Mouse (Mus musculus) neural tube, embryonic 13.5 days (tissue): Measurements from ENCODE around the gene Nanp. TPM values are rescaled to one million over a fixed set of nuclear protein-coding genes. Genes with fewer than 3 reads are reported as not detected.

Source experiments
- ATAC-seq: fragments of 200-750 bp; cut with Nextera tagmentation; 2 replicates; pipeline ENCODE4 v1.8.0; 2017; ENCODE audit warnings: low read depth, mild to moderate bottlenecking, moderate TSS enrichment, moderate library complexity
- H3K27ac ChIP-seq: fragments of 300-500 bp; sonication (generic); replicated peaks from 2 replicates; pipeline ENCODE4 v1.5.1; 2015; ENCODE audit warnings: moderate library complexity, mild to moderate bottlenecking, inconsistent platforms
- H3K27me3 ChIP-seq: fragments of 300-500 bp; sonication (generic); 2 replicates; pipeline ENCODE4 v1.6.1; 2015; ENCODE audit warnings: mild to moderate bottlenecking, inconsistent platforms
- H3K36me3 ChIP-seq: fragments of 300-500 bp; sonication (generic); 2 replicates; pipeline ENCODE4 v1.6.1; 2015; ENCODE audit warnings: mild to moderate bottlenecking, inconsistent platforms
- H3K4me1 ChIP-seq: fragments of 300-500 bp; sonication (generic); replicated peaks from 2 replicates; pipeline ENCODE4 v1.6.1; 2015; ENCODE audit warnings: inconsistent platforms
- H3K4me2 ChIP-seq: fragments of 300-500 bp; sonication (generic); 2 replicates; pipeline ENCODE4 v1.6.1; 2015; ENCODE audit warnings: inconsistent platforms, mild to moderate bottlenecking, moderate library complexity
- H3K4me3 ChIP-seq: fragments of 300-500 bp; sonication (generic); 2 replicates; pipeline ENCODE4 v1.5.1; 2015; ENCODE audit warnings: mild to moderate bottlenecking, inconsistent platforms
- H3K9ac ChIP-seq: fragments of 300-500 bp; sonication (generic); 2 replicates; pipeline ENCODE4 v1.6.1; 2015; ENCODE audit warnings: moderate library complexity, mild to moderate bottlenecking, inconsistent platforms
- H3K9me3 ChIP-seq: fragments of 300-500 bp; sonication (generic); 2 replicates; pipeline ENCODE4 v1.6.1; 2016; ENCODE audit warnings: inconsistent platforms
- WGBS: fragments of 180-500 bp; shearing (Covaris S2); methylation state at CpG from one replicate; pipeline ENCODE4 v1.1.7; 2015; 5-methylcytosine and 5-hydroxymethylcytosine counted together
- polyA plus RNA-seq: library from polyadenylated mRNA; unstranded; fragments of >200 nt; fragmentation: Nextera tagmentation; extraction: Ambion mirVana; gene quantifications from 2 replicates; pipeline ENCODE4 v1.2.1, GENCODE M21; 2015

The Nanp gene
- polyA plus RNA-seq, 1 experiment from 2014 or later = 29.5 TPM

DNA sequence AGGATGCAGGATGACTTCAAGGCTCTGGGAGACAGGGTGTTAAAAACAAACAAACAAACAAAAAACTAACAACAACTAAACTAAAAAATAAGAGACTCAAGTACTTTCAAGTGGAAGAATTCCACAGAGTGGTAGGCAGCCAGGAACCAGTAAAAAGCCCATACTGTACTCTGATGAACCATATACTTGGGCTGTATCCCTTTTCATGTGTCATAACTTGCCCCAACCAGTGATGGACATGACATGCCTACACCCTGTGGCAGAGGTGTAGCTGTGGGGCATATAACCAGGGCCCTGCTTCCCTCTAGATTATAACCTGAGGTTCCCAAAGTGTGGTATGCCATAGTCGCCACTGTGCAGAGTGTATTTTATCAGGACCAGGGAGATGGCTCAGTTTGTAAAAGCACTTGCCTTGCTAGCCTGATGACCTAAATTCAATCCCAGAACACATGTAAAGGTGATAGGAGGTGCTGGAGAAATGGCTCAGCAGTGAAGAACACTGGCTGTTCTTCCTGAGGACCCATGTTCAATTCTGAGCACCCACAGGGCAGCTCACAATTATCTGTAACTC lies 29.6 kb downstream of the Nanp start:
- Histone ChIP-seq H3K36me3 (no peaks in the 10 kb centered on the region), H3K27ac (no peak overlapping the region)
- WGBS = 88% methylated on average over 1 of the region's 1 CpGs

DNA sequence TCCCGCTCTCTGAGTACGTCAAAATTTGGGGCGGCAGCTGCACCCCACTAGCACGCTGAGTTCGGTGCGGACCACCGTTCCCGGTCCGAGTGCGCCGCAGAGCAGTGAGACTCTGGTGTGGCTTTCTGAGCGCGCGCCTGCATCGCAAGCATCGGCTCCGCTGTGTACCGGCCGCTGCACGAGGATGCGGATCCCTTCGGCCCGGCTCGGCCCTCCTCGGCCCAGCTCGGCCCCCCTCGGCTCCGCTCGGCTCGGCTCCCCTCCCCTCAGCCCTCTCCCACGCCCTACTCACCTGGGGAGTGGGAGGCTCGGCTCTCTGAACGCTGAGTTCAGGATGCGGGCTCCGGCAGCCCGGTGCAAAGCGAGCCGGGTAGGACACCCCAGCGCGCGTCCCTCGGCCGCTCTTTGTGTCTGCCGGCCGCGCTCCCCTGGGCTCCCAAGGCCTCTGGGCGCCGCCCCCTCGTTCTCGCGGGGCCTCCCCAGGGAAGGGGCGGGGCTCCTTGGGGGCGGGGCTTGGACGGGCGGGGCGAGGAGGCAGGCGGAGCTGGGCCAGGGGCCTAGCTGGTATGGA lies 30.2 kb downstream of the Nanp start:
- Histone ChIP-seq H3K4me3 (peak overlapping the region; percentile 75), H3K4me2 (peak overlapping the region; percentile 93), H3K9ac (peak overlapping the region; percentile 87), H3K36me3 (no peaks in the 10 kb centered on the region), H3K4me1 (peaks cover 21% of the 10 kb centered on the region), H3K27ac (peak overlapping the region; percentile 75), H3K9me3 (no peaks in the 10 kb centered on the region), H3K27me3 (no peaks in the 10 kb centered on the region)
- peak; percentile 99 for ATAC-seq
- WGBS = under 1% methylated on average over 57 of the region's 57 CpGs

More for the DNA sequence above, 29.6 kb downstream of the Nanp start:
- Histone ChIP-seq H3K9me3 (no peaks in the 10 kb centered on the region), H3K4me1 (peaks cover 21% of the 10 kb centered on the region), H3K27me3 (no peaks in the 10 kb centered on the region), H3K4me3 (peak overlapping the region; percentile 75), H3K9ac (peak overlapping the region; percentile 87), H3K4me2 (peak overlapping the region; percentile 93)
- peak; percentile 65 for ATAC-seq

DNA sequence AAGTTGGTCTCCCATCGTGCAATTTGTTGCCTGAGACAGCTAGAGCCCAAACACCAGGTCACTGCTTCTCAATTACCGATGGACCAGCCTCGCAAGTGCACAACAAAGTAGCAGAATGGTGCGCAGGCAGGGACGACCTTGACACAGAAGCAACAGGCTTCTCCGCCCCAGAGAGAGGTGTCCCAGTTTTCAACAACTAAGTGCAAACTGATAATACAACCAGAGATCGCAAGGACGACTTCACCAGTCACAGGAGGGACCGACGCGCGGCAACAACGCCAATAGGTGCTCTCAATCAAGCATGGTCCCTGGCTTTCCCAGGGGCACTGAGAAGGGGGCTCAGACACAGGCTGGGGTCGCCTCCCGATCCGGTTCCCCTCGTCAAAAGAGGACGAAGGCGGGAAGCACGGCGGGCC lies 30.7 kb downstream of the Nanp start:
- H3K4me1 ChIP-seq = peaks cover 21% of the 10 kb centered on the region
- peak overlapping the region; percentile 93 for H3K4me2 ChIP-seq
- peak; percentile 73 for ATAC-seq
- H3K4me3 ChIP-seq = peak overlapping the region; percentile 75
- no peaks in the 10 kb centered on the region for H3K27me3 ChIP-seq
- H3K9ac ChIP-seq = peak overlapping the region; percentile 87
- WGBS = under 1% methylated on average over 21 of the region's 21 CpGs
- no peaks in the 10 kb centered on the region for H3K36me3 ChIP-seq
- H3K27ac ChIP-seq = peak overlapping the region; percentile 75; the same call in 1 of the 2 replicates
- no peaks in the 10 kb centered on the region for H3K9me3 ChIP-seq

DNA sequence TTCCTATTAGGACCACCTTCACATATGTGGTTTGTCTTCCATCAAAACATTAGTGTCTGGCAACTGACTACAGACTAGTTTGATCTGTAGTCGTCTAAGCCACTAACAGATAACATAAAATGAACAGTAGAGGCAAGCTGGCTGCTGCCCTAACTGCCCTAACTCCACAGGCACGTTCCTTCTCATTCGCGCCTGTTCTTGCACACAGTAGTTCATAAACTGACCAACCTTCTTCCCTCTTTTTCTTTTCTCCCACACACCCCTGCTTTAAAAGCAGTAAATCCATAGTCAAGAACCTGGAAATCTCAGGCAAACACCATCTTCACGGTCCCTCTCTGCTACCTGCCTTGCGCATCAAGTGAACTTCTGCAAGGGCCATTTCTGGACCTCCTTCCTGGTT lies 31.2 kb downstream of the Nanp start:
- peak overlapping the region; percentile 75 for H3K4me3 ChIP-seq
- H3K9me3 ChIP-seq = no peaks in the 10 kb centered on the region
- no peaks in the 10 kb centered on the region for H3K36me3 ChIP-seq
- H3K4me1 ChIP-seq = peaks cover 21% of the 10 kb centered on the region
- H3K27ac ChIP-seq = no peak overlapping the region
- H3K27me3 ChIP-seq = no peaks in the 10 kb centered on the region
- WGBS = 44% methylated on average over 6 of the region's 6 CpGs
- no peak for ATAC-seq
- H3K4me2 ChIP-seq = peak overlapping the region; percentile 93
- H3K9ac ChIP-seq = peak overlapping the region; percentile 87

DNA sequence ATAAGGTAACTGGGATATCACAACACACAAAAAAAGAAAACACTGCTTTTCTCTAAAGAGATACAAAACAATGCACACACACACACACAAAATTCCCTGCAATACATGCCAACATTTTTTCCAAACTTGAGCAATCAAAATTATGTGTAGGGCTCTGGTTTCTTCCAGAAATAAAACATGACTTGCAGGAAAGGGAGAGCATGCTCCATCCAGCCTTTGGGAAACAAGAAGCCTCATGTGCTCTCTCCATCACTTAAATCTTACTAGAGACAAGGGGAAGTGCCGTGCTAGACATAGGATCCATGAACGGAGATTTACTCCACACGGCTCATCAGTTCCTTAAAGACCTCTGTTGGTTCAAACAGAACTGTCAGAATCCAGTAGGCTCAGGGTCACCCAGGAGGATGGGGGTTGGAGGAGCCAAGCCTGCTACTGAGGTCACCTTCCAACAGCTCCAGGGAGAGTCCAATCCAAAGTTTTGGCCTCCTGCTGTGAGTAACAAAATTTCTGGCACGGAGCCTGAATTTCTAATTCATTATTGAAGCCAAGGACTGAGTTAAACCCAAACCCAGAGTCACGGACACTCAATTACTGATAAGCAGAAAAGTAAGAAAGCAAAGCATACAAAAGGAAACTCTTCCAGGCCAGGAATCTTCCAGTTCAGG lies 32.8 kb downstream of the Nanp start:
- no peak overlapping the region for H3K27ac ChIP-seq
- 68% methylated on average over 5 of the region's 5 CpGs for WGBS
- no peak for ATAC-seq

DNA sequence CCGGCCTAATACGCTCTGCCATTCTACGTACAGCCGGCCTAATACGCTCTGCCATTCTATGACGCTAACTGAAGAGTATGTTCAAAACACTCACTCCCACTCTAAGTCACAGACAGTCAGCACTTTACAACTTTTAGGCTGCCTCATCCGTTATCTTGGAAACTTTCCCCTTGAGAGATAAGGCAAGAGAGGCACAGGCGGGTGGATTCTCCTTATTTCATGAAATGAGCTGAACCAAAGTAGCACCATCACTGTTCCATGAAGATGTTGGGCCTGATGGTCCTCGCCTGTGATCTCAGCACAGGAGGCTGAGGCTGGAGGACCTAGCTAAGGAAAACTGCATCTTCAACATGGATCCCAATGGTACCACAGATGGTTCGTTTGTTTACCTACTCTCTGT lies 34.8 kb downstream of the Nanp start:
- ATAC-seq = no peak

More for the DNA sequence above, 32.8 kb downstream of the Nanp start:
- Histone ChIP-seq H3K27me3 (no peaks in the 10 kb centered on the region), H3K4me2 (no peak overlapping the region), H3K4me1 (peaks cover 21% of the 10 kb centered on the region), H3K9me3 (no peaks in the 10 kb centered on the region), H3K9ac (no peak overlapping the region), H3K4me3 (no peak overlapping the region), H3K36me3 (no peaks in the 10 kb centered on the region)

DNA sequence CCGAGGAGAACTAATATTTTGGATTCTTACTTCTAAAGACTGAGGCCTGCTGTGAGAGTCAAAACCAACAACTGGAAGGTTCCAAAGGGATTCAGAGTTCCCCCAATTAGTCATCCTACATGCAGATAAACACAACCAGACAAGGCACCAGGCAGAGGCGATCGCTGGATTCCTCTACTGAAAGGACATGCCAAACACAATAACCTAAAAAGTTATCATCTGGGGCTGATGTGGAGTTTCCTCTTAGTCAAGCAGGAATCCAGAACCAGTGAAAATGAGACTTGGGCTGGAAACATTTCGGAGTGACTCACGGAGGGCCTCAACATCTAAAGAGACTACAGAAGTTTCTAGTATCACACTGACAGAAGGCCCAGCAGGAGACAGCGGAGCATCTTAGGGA lies 35.4 kb downstream of the Nanp start:
- Histone ChIP-seq H3K27me3 (no peaks in the 10 kb centered on the region), H3K9me3 (no peaks in the 10 kb centered on the region), H3K4me1 (peaks cover 23% of the 10 kb centered on the region), H3K36me3 (no peaks in the 10 kb centered on the region), H3K9ac (no peak overlapping the region), H3K27ac (no peak overlapping the region), H3K4me2 (no peak overlapping the region), H3K4me3 (no peak overlapping the region)
- no peak for ATAC-seq
- 82% methylated on average over 6 of the region's 6 CpGs for WGBS

More for the DNA sequence above, 34.8 kb downstream of the Nanp start:
- H3K9ac ChIP-seq = no peak overlapping the region
- no peaks in the 10 kb centered on the region for H3K27me3 ChIP-seq
- WGBS = 93% methylated on average over 10 of the region's 10 CpGs
- H3K4me2 ChIP-seq = no peak overlapping the region
- no peaks in the 10 kb centered on the region for H3K9me3 ChIP-seq
- H3K27ac ChIP-seq = no peak overlapping the region
- H3K36me3 ChIP-seq = no peaks in the 10 kb centered on the region
- H3K4me3 ChIP-seq = no peak overlapping the region
- peaks cover 19% of the 10 kb centered on the region for H3K4me1 ChIP-seq

DNA sequence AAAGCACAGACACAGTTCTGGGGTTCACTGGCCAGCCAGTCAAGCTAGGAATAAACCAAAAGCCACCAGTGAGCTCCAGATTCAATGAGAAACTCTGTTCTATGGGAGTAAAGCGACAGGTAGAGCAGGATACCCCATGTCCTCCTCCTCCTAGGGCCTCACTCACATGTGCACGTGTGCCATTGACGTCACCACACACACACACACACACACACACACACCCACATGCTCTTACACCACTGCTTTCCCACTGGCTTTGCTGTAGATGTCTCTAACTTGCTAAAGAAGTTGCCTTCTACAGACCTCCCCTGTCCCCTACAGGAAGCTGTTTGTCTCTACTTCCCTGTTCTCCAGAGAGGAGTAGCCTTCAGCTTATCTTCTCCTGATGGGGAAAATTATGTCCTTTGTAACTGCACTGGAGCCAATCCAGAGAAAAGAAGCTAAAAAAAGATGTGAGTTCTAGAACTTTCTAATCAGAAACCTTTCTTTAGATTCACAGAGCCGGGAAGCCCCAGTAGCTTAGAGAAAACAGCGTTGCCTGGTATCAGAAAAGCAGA lies 37.5 kb downstream of the Nanp start:
- Histone ChIP-seq H3K9me3 (no peaks in the 10 kb centered on the region), H3K4me1 (peaks cover 23% of the 10 kb centered on the region), H3K4me2 (no peak overlapping the region), H3K27ac (no peak overlapping the region), H3K4me3 (no peak overlapping the region), H3K9ac (no peak overlapping the region), H3K27me3 (no peaks in the 10 kb centered on the region), H3K36me3 (no peaks in the 10 kb centered on the region)
- WGBS = 98% methylated on average over 5 of the region's 5 CpGs
- no peak for ATAC-seq

DNA sequence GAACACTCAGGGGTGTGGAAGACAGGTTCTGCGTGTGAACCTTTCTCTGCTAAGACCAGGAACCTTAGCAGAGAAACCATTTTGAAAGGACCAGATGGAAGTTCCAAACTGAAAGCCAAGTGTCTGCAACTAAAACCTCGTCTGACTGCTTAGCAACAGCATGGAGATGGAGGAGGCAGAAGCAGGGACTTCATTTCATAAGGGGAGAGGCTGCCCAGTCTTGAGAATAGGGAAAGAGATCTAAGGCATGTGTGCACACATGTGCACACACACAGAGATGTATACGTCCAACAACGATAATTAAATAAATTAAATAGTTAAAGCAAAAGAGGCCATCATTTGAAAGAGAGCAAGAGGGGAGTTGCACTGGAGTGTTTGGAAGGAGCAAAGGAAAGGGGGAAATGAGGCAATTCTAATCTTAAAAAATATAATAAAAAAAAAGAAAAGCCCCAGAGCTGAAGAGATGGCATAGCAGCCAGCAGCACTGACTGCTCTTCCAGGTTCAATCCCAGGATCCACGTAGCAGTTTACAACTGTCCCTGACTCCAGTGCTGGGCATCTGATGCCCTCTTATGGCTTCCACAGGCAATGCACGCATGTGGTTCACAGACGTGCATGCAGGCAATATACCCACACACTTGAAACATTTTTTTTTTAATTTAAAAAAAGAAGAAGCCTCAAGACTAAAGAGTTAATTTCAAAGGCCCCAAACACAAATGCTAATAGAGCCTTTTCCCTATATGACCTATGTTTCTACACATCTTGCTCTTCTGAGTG lies 38.6 kb downstream of the Nanp start:
- H3K4me1 ChIP-seq = peaks cover 23% of the 10 kb centered on the region
- WGBS = 46% methylated on average over 7 of the region's 7 CpGs
- H3K9ac ChIP-seq = no peak overlapping the region
- peak; percentile 77 for ATAC-seq
- H3K27ac ChIP-seq = no peak overlapping the region
- no peaks in the 10 kb centered on the region for H3K36me3 ChIP-seq
- H3K9me3 ChIP-seq = no peaks in the 10 kb centered on the region
- H3K4me3 ChIP-seq = no peak overlapping the region
- H3K4me2 ChIP-seq = no peak overlapping the region
- no peaks in the 10 kb centered on the region for H3K27me3 ChIP-seq

DNA sequence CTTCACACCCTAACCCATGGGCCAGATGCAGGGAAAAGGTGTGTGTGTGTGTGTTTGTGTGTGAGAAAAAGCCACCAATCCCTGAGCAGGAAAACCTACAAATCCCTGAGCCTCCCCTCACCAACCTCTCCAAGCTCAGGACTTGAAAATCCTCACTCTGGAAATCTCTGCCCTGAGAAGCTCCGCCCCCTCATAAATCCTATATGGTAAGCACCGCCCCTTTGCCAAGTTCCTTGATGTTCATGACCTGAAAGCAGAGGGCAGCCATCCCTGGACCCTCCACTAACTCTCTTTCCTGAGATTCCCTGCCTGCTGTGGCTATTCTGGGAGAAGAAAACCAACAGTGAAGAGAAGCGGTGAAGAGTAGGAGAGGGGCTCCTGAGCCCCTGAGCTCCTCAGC lies 40.2 kb downstream of the Nanp start:
- no peak for ATAC-seq
- Histone ChIP-seq H3K9me3 (no peaks in the 10 kb centered on the region), H3K9ac (no peak overlapping the region), H3K4me3 (no peak overlapping the region), H3K27me3 (no peaks in the 10 kb centered on the region), H3K36me3 (no peaks in the 10 kb centered on the region), H3K4me1 (peaks cover 23% of the 10 kb centered on the region), H3K27ac (no peak overlapping the region), H3K4me2 (no peak overlapping the region)
- WGBS = 32% methylated on average over 3 of the region's 3 CpGs

DNA sequence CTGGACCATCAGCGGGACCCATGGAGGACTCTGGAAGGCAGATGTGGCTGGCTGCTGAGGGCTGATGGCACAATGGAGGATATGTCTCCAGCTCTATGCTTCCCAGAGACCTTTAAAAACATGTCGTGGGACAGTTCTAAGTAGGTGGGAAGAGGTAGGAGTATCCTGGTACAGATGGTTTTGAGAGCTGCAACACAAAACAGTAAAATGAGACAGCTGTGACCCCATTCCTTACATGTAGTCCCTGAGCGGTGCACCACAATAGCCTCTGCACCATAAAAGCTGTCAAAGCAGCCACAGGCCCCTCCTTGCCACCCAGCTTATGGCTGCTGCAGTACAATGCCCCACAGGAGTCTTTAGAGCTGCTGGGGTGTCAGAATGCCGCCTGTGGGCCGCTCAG lies 41.6 kb downstream of the Nanp start:
- Histone ChIP-seq H3K4me3 (no peak overlapping the region), H3K36me3 (no peaks in the 10 kb centered on the region), H3K4me2 (no peak overlapping the region), H3K9ac (no peak overlapping the region), H3K9me3 (no peaks in the 10 kb centered on the region), H3K27me3 (no peaks in the 10 kb centered on the region), H3K27ac (no peak overlapping the region), H3K4me1 (peaks cover 23% of the 10 kb centered on the region)
- 18% methylated on average over 5 of the region's 5 CpGs for WGBS
- no peak for ATAC-seq

DNA sequence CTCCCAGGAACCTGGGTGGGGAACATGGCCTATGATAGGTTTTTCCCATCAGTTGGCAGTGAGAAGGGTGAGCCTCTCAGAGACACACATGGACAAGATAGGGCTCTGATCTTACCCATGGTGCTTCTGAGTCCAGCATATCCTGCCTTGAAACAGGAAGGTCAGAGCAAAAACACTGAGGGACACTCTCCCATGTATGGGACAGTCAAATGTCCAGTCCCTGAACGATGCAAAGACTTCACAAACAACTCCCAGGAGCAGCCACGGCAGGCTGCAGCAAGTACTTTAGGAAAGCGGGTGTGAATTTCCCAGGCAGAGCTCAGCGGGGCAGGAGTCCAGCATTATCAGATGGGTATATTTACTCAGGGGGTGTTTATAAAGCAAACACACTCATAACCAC lies 43.9 kb downstream of the Nanp start:
- H3K27me3 ChIP-seq = no peaks in the 10 kb centered on the region
- no peaks in the 10 kb centered on the region for H3K9me3 ChIP-seq
- 77% methylated on average over 4 of the region's 4 CpGs for WGBS
- no peak overlapping the region for H3K4me3 ChIP-seq
- no peak overlapping the region for H3K27ac ChIP-seq
- no peak for ATAC-seq
- peaks cover 23% of the 10 kb centered on the region for H3K4me1 ChIP-seq
- H3K36me3 ChIP-seq = no peaks in the 10 kb centered on the region
- H3K4me2 ChIP-seq = no peak overlapping the region
- H3K9ac ChIP-seq = no peak overlapping the region
